Mouse (Mus musculus) left cerebral cortex, postnatal 14 days (tissue): ENCODE measurements at regions not wholly inside any gene's neighbourhood (a gene's known extent, or its start where the extent isn't known, plus 50 kb on each side); places are given as distances from the start of the nearest gene placed in this dataset.

Source experiments
- DNase-seq, 2 experiments: peaks; one replicate each; pipeline ENCODE4 v3.0.0; 2021 to 2022; ENCODE audit warnings: low spot score in 2 of 2, mixed read lengths in 1 of 2
- intact Hi-C: fragments of 180-260 bp; cut with DNase I; formaldehyde crosslinking; loops from one replicate; pipeline ENCODE4 v1.15.1; 2025

DNA sequence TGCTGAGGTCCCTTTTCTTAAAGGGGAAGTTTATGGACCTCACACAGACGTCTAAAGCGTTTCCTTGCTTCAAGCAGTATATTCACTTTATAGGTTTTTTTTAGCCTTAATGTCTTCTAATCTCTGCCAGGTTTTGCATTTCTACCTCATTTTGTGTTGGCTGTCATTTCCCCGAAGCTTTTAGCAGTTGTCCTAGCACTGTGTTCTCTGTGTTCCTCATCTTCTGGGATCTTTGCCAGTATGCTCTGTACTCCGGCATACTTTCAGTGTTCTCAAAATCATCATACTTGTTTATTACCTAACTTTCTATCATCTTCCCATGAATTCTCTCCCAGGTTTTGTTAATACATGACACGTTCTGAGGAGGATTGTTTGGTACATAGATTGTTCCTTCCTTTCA lies 333.5 kb upstream of the Lsamp start:
- DNase-seq: peak; percentile 18 to 73
- intact Hi-C loops: no loop called here

DNA sequence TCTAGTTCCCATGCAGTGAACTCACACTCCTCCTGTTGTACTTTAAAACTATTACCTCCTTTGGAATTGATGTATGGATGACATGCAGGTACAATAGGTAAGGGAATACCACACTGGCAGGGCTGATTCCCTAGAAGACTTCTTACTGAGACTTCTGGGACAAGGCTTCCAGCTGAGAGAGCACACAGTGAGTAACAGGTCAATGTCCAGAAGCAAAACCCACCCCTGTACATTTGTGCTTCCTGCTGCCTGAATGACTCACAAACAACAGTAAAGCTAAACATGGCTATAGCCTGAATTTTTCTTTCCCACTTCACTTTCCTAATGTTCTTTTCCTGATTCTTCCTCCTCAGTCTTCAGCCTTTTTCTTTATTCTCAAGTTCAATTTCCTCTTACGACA lies 316.3 kb upstream of the Lsamp start:
- intact Hi-C loops: no loop called here
- no peak for DNase-seq

DNA sequence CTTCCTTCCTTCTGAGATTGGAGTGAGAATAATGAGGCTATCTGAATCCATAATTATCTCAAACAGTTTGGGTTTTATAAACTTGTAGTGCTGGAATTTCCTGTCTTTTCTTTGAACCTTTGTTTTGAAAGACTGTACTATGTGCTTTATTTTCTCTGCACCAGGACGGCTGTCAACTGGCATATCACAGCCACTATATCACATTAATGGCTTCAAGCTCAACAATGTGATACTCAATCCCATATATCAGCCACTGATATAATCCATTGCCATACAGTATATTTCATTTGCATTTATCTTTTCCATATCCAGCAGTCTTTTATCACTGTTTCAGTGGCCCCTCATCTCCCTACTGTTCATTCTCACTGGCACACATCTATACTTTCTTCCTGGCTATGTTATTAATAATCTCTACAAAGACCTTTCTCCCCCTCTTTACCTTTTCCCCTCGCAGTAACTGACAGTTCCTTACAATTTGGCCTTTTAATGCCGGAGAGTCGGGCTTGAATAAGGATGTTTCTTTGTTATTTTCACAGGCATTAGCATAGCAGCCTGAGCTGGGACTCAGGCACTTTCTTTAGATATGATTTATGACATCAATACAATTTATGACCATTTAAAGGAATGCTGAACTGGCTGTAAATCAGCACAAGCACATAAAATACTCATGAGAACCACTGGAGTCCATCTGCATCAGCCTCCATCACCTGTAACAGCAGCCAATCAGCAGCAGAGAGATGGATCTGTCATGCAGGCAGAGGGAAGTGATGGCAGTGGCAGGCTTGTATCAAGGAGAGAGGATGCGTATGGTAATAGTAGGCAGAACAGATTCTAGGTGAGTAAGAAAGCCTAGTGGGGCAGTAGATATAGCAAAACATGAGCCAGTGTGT lies 311.8 kb upstream of the Lsamp start:
- DNase-seq: no peak

DNA sequence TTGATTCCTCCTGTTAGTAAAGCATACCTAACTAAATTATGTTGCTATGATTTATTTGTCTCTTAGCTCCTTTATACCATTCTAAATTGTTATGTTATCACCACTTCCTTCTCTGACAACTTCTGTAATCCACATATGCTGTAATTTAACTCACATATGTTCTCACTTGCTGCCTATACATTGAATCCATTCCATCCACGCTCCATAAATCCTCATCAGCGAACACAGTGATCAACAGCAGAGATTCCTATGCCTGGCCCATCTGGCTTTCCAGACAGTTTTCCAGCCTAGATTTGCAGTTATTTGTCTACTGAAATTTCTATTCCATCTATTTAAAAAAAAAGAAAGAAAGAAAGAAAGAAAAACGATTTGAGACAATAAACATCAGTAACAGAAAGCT lies 308.4 kb upstream of the Lsamp start:
- intact Hi-C loops: no loop called here
- peak in 1 of 2 experiments; percentile 12 for DNase-seq

More for the DNA sequence above, 311.8 kb upstream of the Lsamp start:
- intact Hi-C loops: no loop called here

DNA sequence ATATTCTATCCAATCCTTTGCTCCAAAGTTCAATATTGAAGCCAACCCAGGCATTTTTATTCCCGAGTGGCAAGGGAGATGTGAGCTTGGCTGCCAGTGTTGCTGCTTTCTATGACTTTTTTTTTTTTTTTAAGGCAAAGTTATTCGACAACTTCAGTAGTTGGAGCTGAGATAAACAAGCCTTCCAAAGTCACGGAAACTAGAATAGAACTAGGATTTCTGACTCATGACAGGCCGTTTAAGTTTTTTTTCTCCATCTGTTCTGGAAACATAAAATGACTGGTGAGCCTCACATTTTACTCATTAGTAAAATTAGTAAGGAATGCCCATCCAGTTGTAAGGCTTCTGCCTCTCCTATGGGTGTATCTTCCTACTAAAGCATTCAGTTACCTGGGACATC lies 305.9 kb upstream of the Lsamp start:
- DNase-seq: peak in 1 of 2 experiments; percentile 5
- intact Hi-C loops: no loop called here

DNA sequence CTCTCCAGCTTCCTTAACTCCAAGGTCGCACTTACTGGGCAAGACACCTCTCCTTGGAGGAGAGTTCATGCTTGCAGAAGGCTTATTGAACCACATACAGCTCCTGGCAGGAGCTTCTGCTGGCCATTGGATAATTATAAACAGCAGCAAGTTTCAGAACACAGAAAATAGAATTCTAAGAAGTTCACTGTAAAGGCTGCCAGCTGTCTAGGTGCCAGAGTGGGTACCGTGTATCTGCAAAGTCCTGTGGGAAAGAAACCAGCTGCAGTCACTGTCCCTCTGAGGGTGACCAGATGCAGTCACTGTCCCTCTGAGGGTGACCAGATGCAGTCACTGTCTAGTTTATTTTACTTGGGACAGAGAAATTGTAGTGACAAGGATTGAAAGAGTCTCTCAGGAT lies 291.1 kb upstream of the Lsamp start:
- peak in 1 of 2 experiments; percentile 27 for DNase-seq

DNA sequence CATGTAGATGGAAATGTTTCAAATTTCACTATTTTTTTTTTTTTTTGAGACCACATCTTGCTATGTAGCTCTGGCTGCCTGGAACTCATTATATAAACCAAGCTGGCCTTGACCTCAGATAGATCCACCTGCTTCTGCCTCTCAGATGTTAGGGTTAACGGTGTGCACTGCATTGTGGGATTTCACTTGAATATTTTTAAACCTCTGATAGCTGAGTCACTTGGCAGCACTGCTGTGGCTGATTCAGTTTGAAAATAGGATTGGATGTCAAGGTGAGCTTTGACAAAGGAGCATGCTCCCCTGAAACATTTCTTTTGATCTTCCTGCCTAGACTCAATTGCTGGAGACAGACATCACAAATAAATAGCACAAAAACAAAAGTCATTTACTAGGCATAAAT lies 288.3 kb upstream of the Lsamp start:
- no peak for DNase-seq
- intact Hi-C loops: no loop called here

More for the DNA sequence above, 291.1 kb upstream of the Lsamp start:
- intact Hi-C loops: no loop called here

DNA sequence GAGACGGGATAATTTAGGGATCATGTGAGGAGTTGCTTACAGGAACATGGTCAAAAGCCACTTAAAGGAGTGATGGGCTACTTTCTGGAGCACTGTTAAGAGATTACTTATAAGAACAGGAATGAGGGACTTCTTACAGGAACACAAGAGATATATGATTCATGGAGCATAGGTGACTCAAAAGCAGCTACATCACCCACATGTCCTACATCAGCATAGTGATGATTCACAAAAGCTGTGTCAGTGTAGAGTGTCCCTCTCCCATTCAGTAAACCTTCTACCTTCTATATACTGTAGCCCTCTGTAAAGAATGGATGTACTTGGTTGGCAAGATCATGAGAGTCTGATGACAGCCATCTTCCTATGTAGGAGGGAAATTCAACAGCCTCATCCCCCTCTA lies 285.0 kb upstream of the Lsamp start:
- intact Hi-C loops: no loop called here
- DNase-seq: no peak

DNA sequence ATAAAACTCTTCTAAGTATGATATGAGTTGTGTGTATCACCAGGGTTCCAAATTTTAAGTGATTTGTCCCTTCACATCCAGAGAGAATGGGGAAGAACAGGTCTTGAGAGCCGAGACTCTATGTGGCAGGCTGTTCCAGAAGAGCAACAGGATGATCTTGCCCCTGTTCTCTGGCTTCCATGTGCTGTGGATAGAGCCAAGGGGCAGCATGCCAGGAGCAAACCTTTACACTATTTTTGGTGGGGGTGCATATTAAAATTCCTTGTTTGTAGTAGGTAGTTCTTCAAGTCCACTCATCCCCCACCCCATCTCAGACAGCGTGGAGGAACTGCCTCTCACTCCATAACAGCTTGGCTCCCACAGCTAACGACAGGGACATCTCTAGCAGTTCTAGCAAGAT lies 278.0 kb upstream of the Lsamp start:
- intact Hi-C loops: no loop called here
- no peak for DNase-seq

DNA sequence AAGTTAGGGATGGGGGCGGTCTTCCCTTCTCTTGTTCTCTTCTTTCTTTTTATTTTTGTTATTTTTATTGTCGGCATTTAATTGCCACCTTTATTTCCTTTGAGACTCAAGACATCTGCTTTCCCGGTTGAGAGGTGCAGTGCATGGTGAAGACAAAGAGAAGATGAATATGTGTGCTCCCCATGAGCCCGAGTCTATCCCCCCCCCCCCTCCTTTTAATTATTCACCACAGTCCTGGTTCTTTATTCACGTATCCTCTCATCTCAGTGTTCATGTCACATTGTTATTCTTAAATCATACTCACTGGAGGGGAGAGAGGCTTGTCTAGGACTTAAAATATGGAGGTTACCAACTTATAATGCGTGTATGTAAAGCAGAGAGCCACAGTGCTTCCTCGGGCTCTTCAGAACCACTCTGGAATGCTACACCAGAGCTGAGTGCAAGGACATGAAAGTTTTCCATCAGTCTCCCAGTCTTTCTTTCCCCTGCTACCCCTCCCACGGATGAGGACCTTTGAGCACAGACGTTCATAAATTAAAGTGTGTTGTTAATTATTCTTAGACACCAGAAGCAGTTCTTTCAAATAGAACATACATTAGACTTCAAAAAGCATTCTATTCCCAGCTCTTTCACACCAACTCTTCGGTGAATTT lies 274.6 kb upstream of the Lsamp start:
- intact Hi-C loops: no loop called here
- DNase-seq: no peak

DNA sequence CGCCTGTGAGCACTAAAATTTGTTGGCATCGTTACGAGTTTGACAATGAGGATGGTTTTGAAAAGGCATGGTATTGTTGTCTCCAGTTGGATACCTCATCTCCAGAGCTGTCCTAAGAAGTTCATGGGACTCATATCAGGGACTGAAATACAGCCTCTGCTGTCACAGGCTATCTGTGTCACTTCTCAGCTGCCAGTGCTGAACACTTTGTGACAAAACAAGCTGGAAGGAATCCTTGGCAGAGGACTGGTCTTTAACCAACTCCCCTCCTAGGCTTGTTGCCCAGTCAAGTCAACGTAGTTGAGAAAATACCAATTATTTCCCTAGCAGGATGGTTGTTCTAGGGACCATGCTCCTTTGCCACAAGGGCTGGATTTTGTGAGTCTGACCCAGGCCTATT lies 256.6 kb upstream of the Lsamp start:
- intact Hi-C loops: no loop called here
- peak; percentile 5 to 16 for DNase-seq

DNA sequence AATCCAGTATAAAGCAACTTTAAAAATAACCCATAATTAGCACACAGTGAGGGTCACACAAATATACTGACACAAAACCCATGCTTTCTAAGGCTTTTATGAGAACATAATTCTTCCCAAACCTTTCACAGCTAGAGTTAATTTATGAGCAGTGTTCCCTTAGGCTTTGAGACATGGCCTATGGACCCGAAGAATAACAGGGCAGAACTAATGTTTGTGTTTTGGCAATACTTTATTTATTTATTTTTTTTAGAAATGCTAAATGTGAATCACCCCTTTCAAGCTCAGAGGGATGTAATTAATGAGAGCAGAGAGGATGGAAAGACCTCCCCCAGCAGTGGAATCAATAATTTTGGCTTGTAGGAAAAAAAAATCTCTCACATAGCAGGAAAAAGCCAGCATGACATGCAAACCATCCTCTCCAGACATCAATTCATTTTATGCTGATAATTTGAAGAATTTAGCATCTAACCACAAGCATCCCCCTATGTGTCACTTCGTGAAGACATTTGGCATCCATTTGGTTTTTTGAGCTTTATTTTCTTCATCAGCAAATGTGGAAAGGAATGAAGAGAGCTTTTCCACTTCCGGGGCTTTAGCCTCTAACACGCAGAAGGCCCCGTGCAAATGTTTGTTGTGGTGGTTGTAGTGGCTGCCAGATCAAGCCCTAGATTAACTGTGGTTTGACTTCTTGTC lies 238.0 kb upstream of the Lsamp start:
- intact Hi-C loops: no loop called here
- DNase-seq: no peak

DNA sequence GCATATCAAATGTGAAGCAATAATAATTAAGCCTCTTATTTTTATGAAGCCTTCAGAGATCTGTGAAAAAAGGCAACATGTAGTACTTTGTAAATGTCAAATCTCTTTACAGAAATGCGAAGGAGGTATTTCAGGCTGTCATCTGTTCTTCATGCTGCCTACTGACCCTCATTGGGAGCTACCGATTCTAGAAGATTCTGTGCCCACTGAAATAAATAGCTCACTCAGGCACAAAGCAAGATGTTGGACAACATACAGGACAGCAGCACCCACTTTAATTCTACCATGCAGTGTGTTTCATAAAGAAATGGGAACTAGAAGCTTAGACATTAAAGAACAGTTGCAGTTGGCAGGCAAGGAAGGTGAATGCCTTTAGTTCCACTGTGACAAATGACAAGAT lies 232.4 kb upstream of the Lsamp start:
- peak; percentile 8 to 38 for DNase-seq
- intact Hi-C loops: no loop called here

DNA sequence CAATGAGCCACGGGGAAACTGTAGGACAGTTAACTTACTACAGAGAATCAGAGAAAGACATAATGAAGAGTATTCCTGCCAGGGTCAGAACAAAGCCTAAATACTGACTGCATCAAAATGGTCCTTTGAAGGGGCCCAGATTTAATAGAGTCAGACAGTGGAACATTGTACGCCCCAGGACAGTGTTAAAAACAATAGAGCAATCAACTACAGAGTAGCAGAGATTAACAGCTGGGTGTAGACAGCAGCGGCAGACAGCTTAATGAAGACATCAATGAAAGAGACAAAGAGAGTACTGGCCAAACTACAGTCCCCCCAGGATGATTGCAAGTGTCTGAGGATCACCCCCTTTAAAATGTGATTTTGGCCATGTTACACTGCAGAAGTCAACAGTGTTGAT lies 183.1 kb upstream of the Lsamp start:
- DNase-seq: no peak
- intact Hi-C loops: no loop called here

DNA sequence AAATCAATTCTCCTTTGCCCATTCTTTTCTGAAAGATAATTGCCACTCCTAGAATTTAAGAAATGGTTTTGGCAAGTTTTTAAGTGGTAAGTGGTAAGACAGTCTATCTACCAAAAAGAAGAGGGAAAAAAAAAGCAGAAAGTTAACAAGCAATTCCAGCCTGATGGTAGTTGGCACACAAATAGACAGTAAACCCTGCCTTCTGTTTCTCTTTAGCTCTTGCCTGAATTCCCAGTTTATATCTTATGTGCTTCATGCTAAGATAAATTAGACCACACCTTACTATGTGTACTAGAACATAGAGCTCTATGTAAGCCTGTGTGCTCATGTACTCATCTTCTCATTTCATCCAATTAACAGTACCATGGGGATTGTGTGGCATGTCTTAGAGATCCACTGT lies 164.0 kb upstream of the Lsamp start:
- no peak for DNase-seq
- intact Hi-C loops: no loop called here

DNA sequence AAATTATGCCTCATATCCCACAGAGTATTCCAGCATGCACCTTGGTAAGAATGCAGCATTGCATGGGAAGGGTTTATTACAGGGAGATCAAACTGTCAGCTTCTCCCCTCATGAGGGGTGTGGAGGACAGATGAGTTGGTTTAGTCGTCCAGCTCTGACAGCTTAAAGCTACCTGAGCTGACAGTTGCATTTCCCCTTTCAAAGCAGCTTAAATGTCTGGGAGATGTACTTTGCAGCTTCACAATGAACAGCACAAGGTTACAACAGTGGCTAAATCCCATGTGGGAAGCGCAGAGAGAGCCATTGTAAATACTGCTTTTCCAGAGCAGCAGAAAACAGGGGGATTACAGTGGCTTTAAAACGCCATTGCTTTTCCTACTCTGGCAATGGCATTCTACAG lies 149.9 kb upstream of the Lsamp start:
- no peak for DNase-seq
- intact Hi-C loops: no loop called here

DNA sequence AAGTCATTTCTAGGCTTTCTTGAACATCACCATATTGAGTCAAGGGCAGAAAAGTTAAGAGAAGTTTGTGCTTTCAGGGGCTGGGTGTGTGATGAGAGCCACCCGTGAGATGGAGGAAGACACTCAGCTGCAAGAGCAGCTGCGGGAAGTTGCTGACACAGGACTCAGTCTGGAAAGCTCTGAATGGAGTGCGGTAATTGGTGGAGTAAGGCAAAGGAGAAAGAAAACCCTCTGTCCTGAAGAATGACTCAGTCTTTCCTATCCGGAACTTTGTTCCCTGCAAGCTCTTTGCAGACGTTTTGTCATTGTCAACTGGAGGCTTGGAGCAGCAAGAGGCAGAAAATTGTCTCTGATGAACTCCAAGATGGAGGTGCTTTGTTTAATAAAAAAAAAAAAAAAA lies 102.6 kb upstream of the Lsamp start:
- intact Hi-C loops: no loop called here
- DNase-seq: no peak

DNA sequence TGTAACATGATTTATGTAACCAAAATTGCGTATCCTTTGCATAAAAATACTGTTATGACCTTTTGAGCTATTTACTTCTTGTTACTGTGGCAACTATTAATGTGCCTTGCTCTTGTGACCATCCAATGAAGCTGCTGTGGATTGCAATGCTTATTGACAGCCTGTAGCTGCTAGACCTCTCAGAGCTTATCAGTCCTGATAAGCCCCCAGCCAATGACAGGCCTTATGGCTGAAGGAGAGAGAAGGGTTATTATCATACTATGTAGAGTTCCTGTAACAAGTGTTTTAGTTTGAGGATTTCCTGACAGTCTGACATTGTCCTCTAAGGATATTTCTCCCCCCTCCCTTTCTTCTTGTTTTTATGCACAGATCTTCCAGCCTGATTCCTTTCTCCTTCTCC lies 96.2 kb upstream of the Lsamp start:
- intact Hi-C loops: no loop called here
- DNase-seq: no peak
